Mouse (Mus musculus) neural tube, embryonic 11.5 days (tissue): Measurements from ENCODE around the gene Akp3. TPM values are rescaled to one million over a fixed set of nuclear protein-coding genes. Genes with fewer than 3 reads are reported as not detected.

Experiments used
- ATAC-seq: fragments of 200-750 bp; cut with Nextera tagmentation; 2 replicates; pipeline ENCODE4 v1.8.0; 2017; ENCODE audit warnings: moderate number of reproducible peaks, mild to moderate bottlenecking, moderate TSS enrichment, moderate library complexity; ENCODE audit not compliant: insufficient read depth, low FRiP score, low TSS enrichment
- DNase-seq: peaks from one replicate; pipeline ENCODE4 v3.0.0-alpha.2; 2015; ENCODE audit warnings: low spot score
- H3K27ac ChIP-seq: fragments of 300-500 bp; sonication (generic); 2 replicates; pipeline ENCODE4 v1.5.1; 2014; ENCODE audit warnings: low read depth, mild to moderate bottlenecking, low read length
- H3K27me3 ChIP-seq: fragments of 300-500 bp; sonication (generic); 2 replicates; pipeline ENCODE4 v1.6.1; 2014; ENCODE audit warnings: mild to moderate bottlenecking, low read length, mixed read lengths; ENCODE audit not compliant: control insufficient read depth, insufficient read depth
- H3K36me3 ChIP-seq: fragments of 300-500 bp; sonication (generic); 2 replicates; pipeline ENCODE4 v1.6.1; 2014; ENCODE audit warnings: mild to moderate bottlenecking, low read length, moderate library complexity, mixed read lengths; ENCODE audit not compliant: control insufficient read depth, insufficient read depth
- H3K4me1 ChIP-seq: fragments of 300-500 bp; sonication (generic); 2 replicates; pipeline ENCODE4 v1.6.1; 2014; ENCODE audit warnings: low read length, mixed read lengths; ENCODE audit not compliant: control insufficient read depth, insufficient read depth
- H3K4me2 ChIP-seq: fragments of 300-500 bp; sonication (generic); 2 replicates; pipeline ENCODE4 v1.6.1; 2014; ENCODE audit warnings: low read depth, mild to moderate bottlenecking, moderate library complexity
- H3K4me3 ChIP-seq: fragments of 300-500 bp; sonication (generic); 2 replicates; pipeline ENCODE4 v1.5.1; 2014; ENCODE audit warnings: low read depth, low read length
- H3K9ac ChIP-seq: fragments of 300-500 bp; sonication (generic); 2 replicates; pipeline ENCODE4 v1.6.1; 2014; ENCODE audit warnings: mild to moderate bottlenecking, low read length
- H3K9me3 ChIP-seq: fragments of 300-500 bp; sonication (generic); 2 replicates; pipeline ENCODE4 v1.6.1; 2016; ENCODE audit warnings: low read length; ENCODE audit not compliant: control insufficient read depth
- WGBS: fragments of 180-500 bp; shearing (Covaris S2); extraction: QIAGEN DNeasy Blood & Tissue Kit; methylation state at CpG from one replicate; pipeline ENCODE4 v1.1.7; 2014; 5-methylcytosine and 5-hydroxymethylcytosine counted together
- polyA plus RNA-seq: library from polyadenylated mRNA; unstranded; fragments of >200 nt; fragmentation: Nextera tagmentation; extraction: Ambion mirVana; gene quantifications from 2 replicates; pipeline ENCODE4 v1.2.1, GENCODE M21; 2014

The Akp3 gene
- polyA plus RNA-seq, 1 experiment from 2014 or later: not detected

DNA sequence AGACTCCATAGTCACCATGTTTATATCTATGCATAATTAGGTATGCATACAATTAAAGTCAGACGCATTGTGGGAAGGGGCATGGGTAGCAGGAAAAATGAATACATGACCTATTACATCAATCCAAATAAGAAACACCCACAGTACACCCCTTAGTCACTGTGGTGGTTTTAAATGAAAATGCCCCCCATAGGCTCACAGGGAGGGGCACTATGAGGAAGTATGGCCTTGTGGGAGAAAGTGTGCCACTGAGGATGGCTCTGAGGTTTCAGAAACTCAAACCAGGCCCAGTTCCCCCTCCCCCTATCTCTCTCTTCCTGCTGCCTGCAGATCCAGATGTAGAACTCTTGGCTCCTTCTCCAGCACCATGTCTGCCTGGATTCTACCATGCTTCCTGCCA is 20.8 kb upstream of the Akp3 start:
- no peak for ATAC-seq
- no peaks in the 10 kb centered on the region for H3K4me1 ChIP-seq
- WGBS: 89% methylated on average over 1 of the region's 1 CpGs
- H3K9me3 ChIP-seq: no peaks in the 10 kb centered on the region
- no peaks in the 10 kb centered on the region for H3K36me3 ChIP-seq
- H3K4me2 ChIP-seq: no peak overlapping the region
- no peak for DNase-seq
- H3K27me3 ChIP-seq: no peaks in the 10 kb centered on the region
- H3K9ac ChIP-seq: no peak overlapping the region
- no peak overlapping the region for H3K4me3 ChIP-seq
- no peak overlapping the region for H3K27ac ChIP-seq

DNA sequence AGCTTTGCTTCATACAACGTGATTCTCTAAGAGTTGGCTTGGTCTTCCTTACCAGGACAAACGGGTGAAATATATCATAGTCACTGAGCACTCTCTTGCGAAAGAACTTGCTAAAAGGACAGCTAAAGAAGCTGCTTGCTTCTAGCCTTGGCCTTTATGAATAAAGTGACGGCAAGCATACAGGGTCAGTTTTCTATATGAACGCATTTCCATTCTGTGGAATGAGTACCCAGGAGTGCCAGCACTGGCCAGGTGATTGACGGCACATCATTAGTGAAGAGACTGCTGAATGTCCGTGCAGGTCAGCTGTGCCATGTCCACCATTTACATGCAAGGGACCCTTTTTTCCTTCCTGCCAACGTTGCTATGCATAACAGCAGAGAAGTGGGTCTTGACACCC is 18.2 kb upstream of the Akp3 start:
- H3K27ac ChIP-seq: no peak overlapping the region
- no peak for ATAC-seq
- no peak for DNase-seq
- no peak overlapping the region for H3K9ac ChIP-seq
- no peaks in the 10 kb centered on the region for H3K9me3 ChIP-seq
- H3K4me3 ChIP-seq: no peak overlapping the region
- no peak overlapping the region for H3K4me2 ChIP-seq
- H3K4me1 ChIP-seq: no peaks in the 10 kb centered on the region
- WGBS: 82% methylated on average over 8 of the region's 8 CpGs
- H3K36me3 ChIP-seq: no peaks in the 10 kb centered on the region
- no peaks in the 10 kb centered on the region for H3K27me3 ChIP-seq

- DNase-seq (no peak), ATAC-seq (no peak)
- H3K9me3 ChIP-seq: no peaks in the 10 kb centered on the region
- no peaks in the 10 kb centered on the region for H3K27me3 ChIP-seq
- H3K4me3 ChIP-seq: no peak overlapping the region
- 88% methylated on average over 4 of the region's 4 CpGs for WGBS
- no peaks in the 10 kb centered on the region for H3K36me3 ChIP-seq
- no peak overlapping the region for H3K9ac ChIP-seq
- H3K27ac ChIP-seq: no peak overlapping the region
- H3K4me2 ChIP-seq: no peak overlapping the region
- no peaks in the 10 kb centered on the region for H3K4me1 ChIP-seq
These were observed 16.2 kb upstream of the Akp3 start for GRCm38 (mm10) chr1:87108564-87108963.

DNA sequence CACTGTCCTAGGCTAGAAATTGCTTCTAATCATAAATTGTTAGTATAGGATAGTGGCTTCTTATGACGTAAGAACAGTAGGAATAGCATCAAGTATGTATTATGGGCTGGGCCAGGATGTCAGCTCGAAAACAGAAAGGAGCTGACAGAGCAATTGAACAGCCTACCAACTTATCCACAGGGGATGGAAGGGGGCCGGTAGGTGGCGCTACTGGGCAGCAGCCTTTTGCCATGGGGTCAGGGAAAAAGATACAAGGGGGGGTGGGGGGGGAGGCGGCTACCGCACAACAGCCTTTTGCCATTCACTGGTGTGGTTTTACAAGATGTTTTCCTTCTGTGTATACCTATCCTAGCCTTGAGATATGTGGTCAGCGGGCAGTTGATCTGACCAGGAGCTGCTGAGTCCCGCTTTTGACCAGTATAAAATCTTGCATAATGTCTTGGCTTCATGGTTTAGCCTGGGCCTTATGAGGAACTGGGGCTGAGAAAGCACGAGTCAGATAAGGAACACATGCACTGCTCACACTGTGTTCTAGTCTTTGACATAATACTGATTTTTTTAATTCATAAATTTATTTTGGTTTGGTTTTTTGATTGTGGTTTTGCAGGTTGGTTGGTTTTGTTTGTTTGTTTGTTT is 12.9 kb upstream of the Akp3 start:
- Histone ChIP-seq H3K4me1 (no peaks in the 10 kb centered on the region), H3K27ac (no peak overlapping the region), H3K27me3 (no peaks in the 10 kb centered on the region), H3K36me3 (no peaks in the 10 kb centered on the region), H3K4me3 (no peak overlapping the region), H3K9me3 (no peaks in the 10 kb centered on the region), H3K9ac (no peak overlapping the region), H3K4me2 (no peak overlapping the region)
- WGBS: 35% methylated on average over 9 of the region's 9 CpGs
- DNase-seq: peak; percentile 49
- no peak for ATAC-seq

DNA sequence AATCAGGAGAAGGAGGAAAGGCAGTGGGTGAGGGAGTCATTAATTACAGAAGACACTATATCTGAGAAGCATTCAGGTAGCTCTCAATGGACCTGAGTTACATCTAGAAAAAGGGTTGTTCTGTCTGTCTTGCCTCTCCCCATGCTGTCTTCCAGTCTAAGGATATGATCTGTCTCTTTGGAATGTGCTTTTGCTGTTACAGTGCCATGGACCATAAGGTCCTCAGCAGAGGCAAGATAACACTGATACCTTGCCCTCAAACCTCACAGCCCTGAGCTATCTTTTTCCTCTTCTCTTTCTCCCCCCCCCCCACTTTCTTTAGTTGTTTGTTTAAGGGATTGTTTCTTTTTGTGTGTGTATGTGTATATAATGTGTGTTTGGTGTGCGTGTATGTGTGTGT is 10.0 kb upstream of the Akp3 start:
- H3K9ac ChIP-seq: no peak overlapping the region
- no peak overlapping the region for H3K4me2 ChIP-seq
- no peak overlapping the region for H3K27ac ChIP-seq
- H3K9me3 ChIP-seq: no peaks in the 10 kb centered on the region
- H3K27me3 ChIP-seq: no peaks in the 10 kb centered on the region
- ATAC-seq: no peak
- H3K4me3 ChIP-seq: no peak overlapping the region
- H3K36me3 ChIP-seq: no peaks in the 10 kb centered on the region
- WGBS: 83% methylated on average over 1 of the region's 1 CpGs
- H3K4me1 ChIP-seq: no peaks in the 10 kb centered on the region
- DNase-seq: no peak

- no peak for ATAC-seq
- no peak overlapping the region for H3K4me3 ChIP-seq
- 0 out of 2 replicates have a peak overlapping the region, but pooled peaks have one; percentile 17 for H3K4me2 ChIP-seq
- no peaks in the 10 kb centered on the region for H3K9me3 ChIP-seq
- no peak for DNase-seq
- no peaks in the 10 kb centered on the region for H3K36me3 ChIP-seq
- H3K27ac ChIP-seq: no peak overlapping the region
- H3K9ac ChIP-seq: no peak overlapping the region
- no peaks in the 10 kb centered on the region for H3K4me1 ChIP-seq
- H3K27me3 ChIP-seq: peaks cover 20% of the 10 kb centered on the region
- 7% methylated on average over 37 of the region's 43 CpGs for WGBS
These were observed 2.6 kb downstream of the Akp3 start for GRCm38 (mm10) chr1:87127206-87128030.

DNA sequence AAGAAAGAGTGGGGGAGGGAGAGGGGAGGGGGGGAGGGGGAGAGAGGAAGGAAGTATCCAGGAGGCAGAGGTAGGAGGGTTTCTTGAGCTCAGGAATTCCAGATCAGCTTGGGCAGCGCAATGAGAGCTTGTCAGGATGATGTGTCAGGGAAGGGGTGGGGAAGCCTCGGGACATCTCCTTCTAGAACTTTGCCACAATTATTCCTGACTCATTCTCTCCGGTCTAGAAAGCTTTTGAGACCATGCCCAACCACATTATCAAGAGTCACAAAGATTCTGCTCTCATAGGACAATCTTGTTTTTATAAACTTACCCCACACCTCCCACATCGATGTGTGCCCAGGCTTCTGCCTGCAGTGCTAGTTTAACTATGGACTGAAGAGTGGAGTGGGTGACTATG is 7.0 kb downstream of the Akp3 start:
- Histone ChIP-seq H3K4me2 (no peak overlapping the region), H3K4me3 (no peak overlapping the region), H3K27me3 (peaks cover 13% of the 10 kb centered on the region), H3K27ac (no peak overlapping the region), H3K9me3 (no peaks in the 10 kb centered on the region), H3K9ac (no peak overlapping the region), H3K36me3 (no peaks in the 10 kb centered on the region), H3K4me1 (no peaks in the 10 kb centered on the region)
- 85% methylated on average over 4 of the region's 4 CpGs for WGBS
- ATAC-seq (no peak), DNase-seq (no peak)

DNA sequence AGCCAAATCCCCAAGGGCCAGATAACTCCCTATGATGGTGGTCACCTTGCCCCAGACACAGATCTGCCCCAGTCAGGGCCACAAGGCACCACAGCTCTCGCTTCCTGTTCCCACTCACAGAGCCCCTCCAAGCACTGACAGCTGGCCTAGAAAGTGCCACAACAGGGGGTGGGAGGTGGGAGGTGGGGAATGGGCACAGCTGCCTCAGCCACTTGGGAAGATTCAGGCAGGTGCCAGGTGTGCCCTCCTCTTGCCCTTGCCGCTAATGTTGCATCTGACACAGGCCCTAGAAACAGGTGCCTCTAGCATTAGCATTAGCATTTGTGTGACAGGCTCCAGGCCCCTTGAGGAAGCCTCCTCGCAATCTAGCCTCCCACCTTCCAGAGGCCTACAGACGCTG is 16.8 kb downstream of the Akp3 start:
- Histone ChIP-seq H3K9ac (no peak overlapping the region), H3K4me3 (no peak overlapping the region), H3K27ac (no peak overlapping the region), H3K27me3 (no peaks in the 10 kb centered on the region), H3K4me2 (no peak overlapping the region), H3K9me3 (no peaks in the 10 kb centered on the region), H3K36me3 (no peaks in the 10 kb centered on the region), H3K4me1 (no peaks in the 10 kb centered on the region)
- 84% methylated on average over 4 of the region's 4 CpGs for WGBS
- no peak for DNase-seq
- no peak for ATAC-seq

DNA sequence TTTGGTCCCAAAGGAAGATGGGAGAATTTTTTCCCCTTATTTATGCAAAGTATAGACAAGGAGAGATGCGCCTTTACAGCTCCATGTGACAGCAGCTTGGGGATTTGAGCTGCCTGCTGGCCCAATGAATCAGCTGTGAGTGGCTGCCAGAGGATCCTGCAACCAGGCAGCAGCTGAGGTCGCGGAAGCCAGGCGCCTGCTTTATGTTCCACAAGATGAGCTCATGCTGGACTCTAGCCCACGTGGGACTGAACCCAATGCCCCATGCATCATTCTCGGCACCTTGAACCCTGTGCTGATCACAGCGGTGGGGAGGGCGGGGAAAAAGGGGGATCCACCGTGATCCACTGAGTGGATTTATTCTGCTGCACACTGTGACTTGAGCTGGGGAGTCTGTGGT is 17.7 kb downstream of the Akp3 start:
- no peak overlapping the region for H3K27ac ChIP-seq
- no peaks in the 10 kb centered on the region for H3K4me1 ChIP-seq
- H3K27me3 ChIP-seq: no peaks in the 10 kb centered on the region
- no peaks in the 10 kb centered on the region for H3K36me3 ChIP-seq
- H3K9ac ChIP-seq: no peak overlapping the region
- H3K4me3 ChIP-seq: no peak overlapping the region
- WGBS: 73% methylated on average over 9 of the region's 9 CpGs
- H3K9me3 ChIP-seq: no peaks in the 10 kb centered on the region
- peak; percentile 41 for DNase-seq
- ATAC-seq: 0 out of 2 replicates have a peak, but pooled peaks have one; percentile 31
- H3K4me2 ChIP-seq: no peak overlapping the region
